1 mouse cellular context compared by ENCODE assay signal in the genomic region with DNA sequence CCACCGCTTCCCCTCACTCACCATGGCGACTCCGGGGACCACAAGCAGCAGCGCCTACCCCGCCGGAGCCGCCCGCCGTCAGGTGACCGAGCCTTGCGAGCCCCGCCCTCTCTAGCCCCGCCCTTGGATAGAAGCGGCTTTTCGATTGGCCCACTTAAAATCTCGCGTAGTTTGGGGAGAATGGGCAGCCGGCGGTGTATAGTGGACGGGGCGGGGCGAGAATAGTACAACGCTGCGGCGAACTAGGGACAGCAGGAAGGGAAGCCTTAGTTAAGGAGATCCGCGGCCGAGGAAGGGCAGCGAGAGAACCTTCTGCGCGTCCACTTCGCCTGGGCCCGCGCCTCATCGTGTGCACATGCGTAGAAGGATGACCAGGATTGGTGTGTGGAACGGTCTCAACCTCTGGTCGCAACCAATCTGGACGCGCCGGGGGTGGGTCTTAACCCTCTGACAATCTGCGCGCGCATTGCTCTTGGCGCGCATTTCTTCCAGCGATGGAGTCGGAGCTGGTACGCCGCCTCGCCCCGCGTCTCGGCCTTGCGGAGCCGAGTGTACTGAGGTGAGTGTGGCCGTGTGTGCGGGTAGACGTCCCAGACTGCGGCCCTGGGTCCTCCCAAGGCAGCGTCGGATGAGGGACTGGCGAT.
TF ChIP-seq lines count a peak whose summit lies in the region.

A gene (plus strand): TSS at position 199 of the 644 bp plus-strand sequence.
A gene (minus strand): TSS at position 369 of the 644 bp plus-strand sequence.

TF ChIP-seq in myocyte, 11 proteins besides CTCF, POLR2A, EP300 and RAD21 (continued from another document):
- no peak for TF ChIP-seq MAX (IDR thresholded peaks at IDR 0.05; ENCODE audit: low read depth)
- no peak for TF ChIP-seq TCF12 (IDR thresholded peaks at IDR 0.05; ENCODE audit: insufficient read depth, poor library complexity, severe bottlenecking)
- peak; percentile 54 for TF ChIP-seq USF1 (IDR thresholded peaks at IDR 0.05; ENCODE audit: low read depth)
- peak; percentile 29 for TF ChIP-seq REST (IDR thresholded peaks at IDR 0.05; ENCODE audit: insufficient read depth, insufficient read length)
